Mouse (Mus musculus) kidney, embryonic 14.5 days (tissue): ENCODE results near the gene Pck2. TPM values are rescaled to one million over a fixed set of nuclear protein-coding genes. Genes with fewer than 3 reads are reported as not detected.

Source experiments
- ATAC-seq: fragments of 200-750 bp; cut with Nextera tagmentation; 2 replicates; pipeline ENCODE4 v1.8.0; 2017; ENCODE audit warnings: moderate number of reproducible peaks, mild to moderate bottlenecking, moderate TSS enrichment, moderate library complexity; ENCODE audit not compliant: low FRiP score, low TSS enrichment
- H3K27ac ChIP-seq: fragments of 300-500 bp; sonication (generic); 2 replicates; pipeline ENCODE4 v1.5.1; 2014; ENCODE audit warnings: low read depth, mild to moderate bottlenecking, low read length, moderate library complexity, mixed read lengths
- H3K27me3 ChIP-seq: fragments of 300-500 bp; sonication (generic); 2 replicates; pipeline ENCODE4 v1.6.1; 2014; ENCODE audit warnings: mild to moderate bottlenecking, low read length; ENCODE audit not compliant: control insufficient read depth, insufficient read depth
- H3K36me3 ChIP-seq: fragments of 300-500 bp; sonication (generic); 2 replicates; pipeline ENCODE4 v1.6.1; 2014; ENCODE audit warnings: low read length, mixed read lengths; ENCODE audit not compliant: control insufficient read depth, insufficient read depth
- H3K4me1 ChIP-seq: fragments of 300-500 bp; sonication (generic); 2 replicates; pipeline ENCODE4 v1.6.1; 2014; ENCODE audit warnings: low read length, mixed read lengths; ENCODE audit not compliant: control insufficient read depth, insufficient read depth
- H3K4me2 ChIP-seq: fragments of 300-500 bp; sonication (generic); replicated peaks from 2 replicates; pipeline ENCODE4 v1.6.1; 2014; ENCODE audit warnings: low read depth, mild to moderate bottlenecking, low read length
- H3K4me3 ChIP-seq: fragments of 300-500 bp; sonication (generic); 2 replicates; pipeline ENCODE4 v1.5.1; 2014; ENCODE audit warnings: mild to moderate bottlenecking, low read length
- H3K9ac ChIP-seq: fragments of 300-500 bp; sonication (generic); 2 replicates; pipeline ENCODE4 v1.6.1; 2014; ENCODE audit warnings: low read depth, mild to moderate bottlenecking, low read length, moderate library complexity
- H3K9me3 ChIP-seq: fragments of 300-500 bp; sonication (generic); 2 replicates; pipeline ENCODE4 v1.6.1; 2016; ENCODE audit warnings: low read length; ENCODE audit not compliant: control insufficient read depth
- WGBS: fragments of 180-500 bp; shearing (Covaris S2); extraction: QIAGEN DNeasy Blood & Tissue Kit; methylation state at CpG from one replicate; pipeline ENCODE4 v1.1.7; 2014; 5-methylcytosine and 5-hydroxymethylcytosine counted together
- polyA plus RNA-seq: library from polyadenylated mRNA; unstranded; fragments of >200 nt; fragmentation: Nextera tagmentation; extraction: Ambion mirVana; gene quantifications from 2 replicates; pipeline ENCODE4 v1.2.1, GENCODE M21; 2014

Pck2 gene
- polyA plus RNA-seq, 1 experiment from 2014 or later, result 37.1 TPM

DNA sequence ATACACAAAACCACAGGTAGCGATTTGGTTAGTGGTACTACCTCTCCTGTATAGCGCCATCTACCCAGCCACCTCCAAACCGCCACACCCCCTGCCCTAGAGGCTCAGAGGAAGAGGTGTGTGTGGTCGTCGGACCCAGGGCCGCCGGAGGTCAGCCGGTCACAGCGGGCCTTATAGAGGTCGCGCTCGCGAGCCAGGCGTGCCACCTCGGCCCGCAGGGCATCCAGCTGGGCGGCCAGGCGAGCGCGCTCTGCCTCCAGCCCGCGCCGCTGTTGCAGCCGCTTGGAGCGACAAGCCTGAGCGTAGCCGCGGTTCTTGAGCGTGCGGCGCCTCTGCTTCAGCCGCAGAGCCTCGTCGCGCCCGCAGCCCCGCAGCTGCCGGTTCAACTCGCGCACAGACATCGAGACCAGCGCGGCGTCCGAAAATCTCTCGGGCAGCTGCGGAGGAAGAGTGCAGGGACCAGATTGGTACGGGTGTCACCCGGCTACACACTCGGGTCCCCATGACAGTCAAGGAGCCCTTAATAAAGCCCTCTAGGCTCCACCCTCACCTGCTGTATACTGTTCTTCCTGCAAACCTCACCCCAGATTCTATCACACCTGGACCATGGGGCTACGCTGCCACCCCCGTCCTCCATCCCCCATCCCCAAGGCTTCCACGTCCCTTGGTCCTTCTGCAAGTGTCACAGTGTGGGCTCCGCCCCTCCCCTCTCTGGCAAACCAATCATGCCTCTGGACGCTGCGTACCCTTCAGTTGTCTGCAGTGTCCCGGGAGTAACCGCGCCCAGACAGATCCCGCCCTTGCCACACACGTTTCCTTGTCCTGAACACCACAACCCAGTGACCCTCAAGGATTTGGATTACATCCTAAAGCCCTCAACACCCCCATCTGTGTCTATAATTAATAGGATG lies 19.4 kb upstream of the Pck2 start:
- no peaks in the 10 kb centered on the region for H3K9me3 ChIP-seq
- peak; percentile 66 for ATAC-seq
- H3K9ac ChIP-seq, result peak overlapping the region; percentile 48
- 0 out of 2 replicates have a peak, but pooled peaks cover 4% of the 10 kb centered on the region for H3K4me1 ChIP-seq
- H3K27me3 ChIP-seq, result peaks cover 21% of the 10 kb centered on the region; the same call in 1 of the 2 replicates
- peak overlapping the region; percentile 95 for H3K4me2 ChIP-seq
- H3K27ac ChIP-seq, result no peak overlapping the region
- peak overlapping the region; percentile 46 for H3K4me3 ChIP-seq
- H3K36me3 ChIP-seq, result no peaks in the 10 kb centered on the region
- WGBS, result 1% methylated on average over 61 of the region's 61 CpGs

DNA sequence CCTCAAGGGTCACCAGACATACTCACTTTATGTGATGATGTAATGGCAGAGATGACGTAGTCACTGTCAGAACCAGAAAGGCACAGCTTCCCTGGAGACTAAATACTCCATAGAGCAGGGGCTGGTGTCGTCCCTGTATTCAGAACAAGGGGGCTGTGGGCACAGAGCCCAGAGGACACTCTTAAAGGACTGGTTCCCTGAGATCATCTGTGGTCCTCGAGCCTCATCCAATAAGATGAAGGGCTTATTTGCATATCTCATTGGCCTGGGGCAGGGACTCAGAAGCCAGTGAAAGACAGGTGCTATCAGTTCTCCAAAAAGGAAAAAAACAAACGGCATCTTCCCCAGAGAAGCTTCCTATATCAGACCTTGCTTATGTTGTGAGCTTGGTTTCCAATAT lies 16.0 kb upstream of the Pck2 start:
- 62% methylated on average over 4 of the region's 4 CpGs for WGBS
- peaks cover 19% of the 10 kb centered on the region; the same call in 1 of the 2 replicates for H3K27me3 ChIP-seq
- no peak for ATAC-seq
- H3K9ac ChIP-seq, result no peak overlapping the region
- H3K9me3 ChIP-seq, result no peaks in the 10 kb centered on the region
- no peaks in the 10 kb centered on the region for H3K36me3 ChIP-seq
- no peak overlapping the region for H3K4me3 ChIP-seq
- H3K4me1 ChIP-seq, result 0 out of 2 replicates have a peak, but pooled peaks cover 4% of the 10 kb centered on the region
- H3K27ac ChIP-seq, result no peak overlapping the region
- H3K4me2 ChIP-seq, result no peak overlapping the region

DNA sequence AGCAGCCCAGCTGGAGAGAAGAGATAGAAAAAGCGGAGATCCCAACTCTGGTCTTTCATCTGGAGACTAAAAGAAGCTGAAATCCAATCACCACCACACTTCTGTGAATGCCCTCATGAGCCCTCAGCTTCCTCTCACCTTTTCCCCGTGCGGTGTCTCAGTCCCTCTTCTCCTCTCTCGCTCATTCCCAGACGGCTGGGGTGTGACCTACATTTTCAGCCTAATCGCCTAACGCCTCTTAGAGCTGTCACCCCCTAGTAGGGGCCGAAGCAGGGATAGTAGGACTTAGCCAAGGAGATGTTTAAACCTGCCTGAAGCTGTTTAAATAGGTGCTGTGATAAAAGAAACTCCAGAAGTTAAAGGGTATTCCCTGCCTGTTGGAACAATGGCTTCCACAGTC lies 15.3 kb upstream of the Pck2 start, which contains the start of gene Nrl:
Gene Nrl, minus strand, starts transcription at position 197 of the 400 bp plus-strand sequence.
- ATAC-seq, result no peak
- H3K27me3 ChIP-seq, result peaks cover 19% of the 10 kb centered on the region; the same call in 1 of the 2 replicates
- no peaks in the 10 kb centered on the region for H3K36me3 ChIP-seq
- H3K27ac ChIP-seq, result no peak within 1 kb of the TSS
- H3K4me1 ChIP-seq, result 0 out of 2 replicates have a peak, but pooled peaks cover 4% of the 10 kb centered on the region
- 21% methylated on average over 8 of the region's 8 CpGs for WGBS
- no peak within 1 kb of the TSS for H3K4me2 ChIP-seq
- no peaks in the 10 kb centered on the region for H3K9me3 ChIP-seq
- no peak within 1 kb of the TSS for H3K9ac ChIP-seq
- no peak within 1 kb of the TSS for H3K4me3 ChIP-seq

DNA sequence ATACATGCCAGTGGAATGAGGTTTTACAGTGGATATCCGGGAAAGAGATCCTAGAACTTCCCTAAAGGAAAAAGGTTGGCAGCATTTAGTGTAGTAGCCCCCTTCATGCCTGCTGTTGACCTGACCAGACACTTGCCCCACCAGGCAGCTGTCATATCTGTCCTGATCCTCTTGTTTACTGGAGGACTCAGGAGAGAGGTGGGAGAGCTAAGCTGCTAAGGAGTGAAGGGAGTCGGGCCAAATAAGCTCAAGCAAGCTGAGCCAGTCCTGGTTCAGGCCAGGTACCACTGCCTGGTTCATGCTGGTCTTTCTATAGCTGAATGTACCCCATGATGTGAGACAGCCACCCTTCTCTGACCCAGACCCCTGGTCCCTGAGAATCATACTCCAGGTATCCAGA lies 13.4 kb upstream of the Pck2 start:
- H3K4me1 ChIP-seq, result no peaks in the 10 kb centered on the region
- peaks cover 4% of the 10 kb centered on the region; the same call in 1 of the 2 replicates for H3K27me3 ChIP-seq
- no peak overlapping the region for H3K9ac ChIP-seq
- ATAC-seq, result no peak
- H3K4me2 ChIP-seq, result no peak overlapping the region
- 93% methylated on average over 2 of the region's 2 CpGs for WGBS
- H3K9me3 ChIP-seq, result no peaks in the 10 kb centered on the region
- H3K4me3 ChIP-seq, result no peak overlapping the region
- no peaks in the 10 kb centered on the region for H3K36me3 ChIP-seq
- H3K27ac ChIP-seq, result no peak overlapping the region

DNA sequence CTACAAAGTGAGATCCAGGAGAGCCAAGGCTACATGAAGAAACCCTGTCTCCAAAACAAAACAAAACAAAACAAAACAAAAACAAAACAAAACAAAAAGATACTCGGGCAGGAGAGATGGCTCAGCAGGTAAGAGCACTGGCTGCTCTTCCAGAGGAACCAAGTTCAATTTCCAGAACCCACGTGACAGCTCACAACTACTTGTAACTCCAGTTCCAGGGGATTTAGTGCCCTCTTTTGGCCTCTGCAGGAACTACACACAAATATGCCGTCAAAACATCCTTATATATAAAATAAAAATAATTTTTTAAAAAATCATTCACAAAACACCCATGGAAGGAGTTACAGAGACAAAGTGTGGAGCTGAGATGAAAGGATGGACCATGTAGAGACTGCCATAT lies 12.1 kb upstream of the Pck2 start:
- no peaks in the 10 kb centered on the region for H3K4me1 ChIP-seq
- H3K4me3 ChIP-seq, result no peak overlapping the region
- no peak for ATAC-seq
- H3K9me3 ChIP-seq, result no peaks in the 10 kb centered on the region
- H3K36me3 ChIP-seq, result no peaks in the 10 kb centered on the region
- 27% methylated on average over 3 of the region's 3 CpGs for WGBS
- no peak overlapping the region for H3K4me2 ChIP-seq
- no peaks in the 10 kb centered on the region; the same call in 1 of the 2 replicates for H3K27me3 ChIP-seq
- no peak overlapping the region for H3K9ac ChIP-seq
- H3K27ac ChIP-seq, result no peak overlapping the region

DNA sequence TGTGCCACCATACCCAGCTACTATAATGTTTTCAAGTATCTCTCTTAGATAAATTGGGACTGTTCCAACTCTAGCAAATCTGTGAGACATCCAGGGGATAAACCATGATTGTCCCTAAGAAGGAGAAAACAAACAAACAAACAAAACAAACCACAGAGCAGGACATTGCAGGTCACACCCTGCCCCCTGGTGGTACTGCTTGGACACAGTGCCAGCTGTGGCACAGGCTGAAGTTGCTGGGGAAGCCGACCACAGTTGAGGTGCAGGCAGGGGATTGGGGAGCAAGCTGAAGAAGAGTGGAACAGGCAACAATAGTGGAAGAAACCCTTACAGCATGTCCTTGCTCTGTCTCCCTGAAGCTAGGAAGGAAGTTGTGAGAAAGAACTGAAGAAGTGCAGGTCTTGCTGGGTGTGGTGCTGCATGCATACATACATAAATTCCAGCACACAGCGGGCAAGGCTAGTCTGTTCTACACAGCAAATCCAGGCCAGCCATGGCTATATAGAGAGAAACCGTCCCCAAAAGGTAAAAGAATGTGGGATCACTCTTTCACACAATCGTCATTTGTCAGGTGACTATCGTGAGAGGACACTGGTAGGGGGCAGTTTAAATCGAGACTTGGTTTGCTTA lies 3.8 kb upstream of the Pck2 start:
- H3K4me1 ChIP-seq, result peaks cover 8% of the 10 kb centered on the region
- H3K9me3 ChIP-seq, result no peaks in the 10 kb centered on the region
- no peak overlapping the region for H3K27ac ChIP-seq
- no peaks in the 10 kb centered on the region for H3K27me3 ChIP-seq
- no peak overlapping the region for H3K4me2 ChIP-seq
- 53% methylated on average over 6 of the region's 6 CpGs for WGBS
- H3K4me3 ChIP-seq, result no peak overlapping the region
- no peak overlapping the region for H3K9ac ChIP-seq
- H3K36me3 ChIP-seq, result no peaks in the 10 kb centered on the region
- ATAC-seq, result no peak

DNA sequence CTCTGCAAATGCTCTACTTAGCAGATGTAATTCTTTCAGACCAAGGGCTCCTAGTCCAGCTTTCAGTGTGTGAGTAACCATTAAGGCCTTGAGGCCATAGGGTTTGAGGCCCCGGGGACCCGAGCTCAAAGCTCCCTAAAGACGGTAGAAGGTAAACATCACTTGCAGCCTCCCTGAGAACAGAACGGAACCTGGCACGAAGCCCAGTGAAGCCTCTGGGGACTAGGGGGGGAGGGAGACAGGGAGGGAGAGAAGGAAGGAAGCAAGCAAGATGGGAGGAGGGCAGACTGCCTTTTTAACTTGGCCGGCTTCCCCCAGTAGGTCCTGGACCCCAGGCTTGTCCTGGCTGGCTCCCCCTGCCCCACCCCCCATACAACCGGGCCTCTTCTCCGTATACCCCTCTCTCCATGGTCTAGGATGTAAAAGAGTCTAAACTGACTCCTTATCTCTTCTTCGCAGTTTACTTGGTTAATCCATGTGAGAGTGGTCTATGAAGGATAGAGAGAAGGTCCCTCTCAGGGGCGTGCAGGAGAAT lies 788 bp downstream of the Pck2 start:
- H3K4me3 ChIP-seq, result peak overlapping the region; percentile 68
- peak overlapping the region; percentile 70 for H3K9ac ChIP-seq
- peak overlapping the region; percentile 86 for H3K27ac ChIP-seq
- H3K27me3 ChIP-seq, result no peaks in the 10 kb centered on the region
- peaks cover 11% of the 10 kb centered on the region for H3K4me1 ChIP-seq
- H3K4me2 ChIP-seq, result peak overlapping the region; percentile 67
- H3K9me3 ChIP-seq, result no peaks in the 10 kb centered on the region
- WGBS, result 5% methylated on average over 10 of the region's 10 CpGs
- H3K36me3 ChIP-seq, result peaks cover 34% of the 10 kb centered on the region
- ATAC-seq, result peak; percentile 39

DNA sequence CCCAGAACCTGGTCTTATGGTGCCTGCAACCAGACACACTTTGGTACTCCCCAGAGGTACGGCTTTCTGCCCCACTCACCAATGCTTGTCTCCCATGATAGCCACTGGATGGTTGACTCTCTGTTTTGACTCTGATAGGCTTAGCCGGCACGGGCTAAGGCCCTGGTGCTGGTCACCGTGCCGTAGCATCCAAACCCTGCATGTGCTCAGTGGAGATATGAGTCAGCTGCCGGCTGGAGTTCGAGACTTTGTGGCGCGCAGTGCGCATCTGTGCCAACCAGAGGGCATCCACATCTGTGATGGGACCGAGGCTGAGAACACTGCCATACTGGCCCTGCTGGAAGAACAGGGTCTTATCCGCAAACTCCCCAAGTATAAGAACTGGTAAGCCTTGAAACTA lies 2.2 kb downstream of the Pck2 start:
- Histone ChIP-seq H3K4me2 (no peak overlapping the region), H3K9ac (no peak overlapping the region), H3K27me3 (no peaks in the 10 kb centered on the region), H3K9me3 (no peaks in the 10 kb centered on the region), H3K27ac (no peak overlapping the region), H3K4me1 (peaks cover 11% of the 10 kb centered on the region), H3K4me3 (no peak overlapping the region), H3K36me3 (peaks cover 48% of the 10 kb centered on the region)
- 96% methylated on average over 12 of the region's 12 CpGs for WGBS
- ATAC-seq, result no peak
